Mouse (Mus musculus) liver, adult 2 months (tissue): Measurements from ENCODE around the gene Egfr.

ENCODE experiments used
- CTCF ChIP-seq: fragments of 200-500 bp; IDR thresholded peaks from 2 replicates; pipeline ENCODE4 v1.5.1; 2011; ENCODE audit warnings: low read depth, low read length, control low read depth
- POLR2A ChIP-seq: fragments of 200-500 bp; IDR thresholded peaks from 2 replicates; pipeline ENCODE4 v1.6.1; 2011; ENCODE audit warnings: low read length, control low read depth; ENCODE audit not compliant: insufficient read depth; ENCODE audit errors: extremely low read depth

GRCm38 (mm10) chr11:16772717-16773116 is 20.7 kb downstream of the Egfr start:
- TF ChIP-seq POLR2A (no peak), CTCF (no peak)
